Mouse (Mus musculus) small intestine, adult 2 months (tissue): ENCODE measurements around the gene Tars.

Source experiments
- CTCF ChIP-seq: fragments of 200-500 bp; IDR thresholded peaks from 2 replicates; pipeline ENCODE4 v1.5.1; 2012; ENCODE audit warnings: low read depth, mild to moderate bottlenecking, control low read depth, inconsistent platforms, low read length, moderate library complexity, mixed read lengths; ENCODE audit not compliant: insufficient replicate concordance, insufficient read length; ENCODE audit errors: extremely low read depth
- POLR2A ChIP-seq: fragments of 200-500 bp; IDR thresholded peaks from 2 replicates; pipeline ENCODE4 v1.6.1; 2012; ENCODE audit warnings: low read depth, mild to moderate bottlenecking, control low read depth, inconsistent platforms, low read length, moderate library complexity

GRCm38 (mm10) chr15:11357501-11357900 lies 42.0 kb downstream of the Tars start:
- TF ChIP-seq POLR2A (no peak), CTCF (no peak)
